Mouse (Mus musculus) liver, postnatal 0 days (tissue): ENCODE results near the gene Zfp36l2.

ENCODE experiments used
- CTCF ChIP-seq: sonication (generic); IDR thresholded peaks from 2 replicates; pipeline ENCODE4 v1.5.1; 2016; ENCODE audit warnings: antibody characterized with exemption, low read depth
- EP300 ChIP-seq: IDR thresholded peaks from 2 replicates; pipeline ENCODE4 v1.6.1; 2016; ENCODE audit warnings: antibody characterized with exemption, low read depth, mild to moderate bottlenecking

DNA sequence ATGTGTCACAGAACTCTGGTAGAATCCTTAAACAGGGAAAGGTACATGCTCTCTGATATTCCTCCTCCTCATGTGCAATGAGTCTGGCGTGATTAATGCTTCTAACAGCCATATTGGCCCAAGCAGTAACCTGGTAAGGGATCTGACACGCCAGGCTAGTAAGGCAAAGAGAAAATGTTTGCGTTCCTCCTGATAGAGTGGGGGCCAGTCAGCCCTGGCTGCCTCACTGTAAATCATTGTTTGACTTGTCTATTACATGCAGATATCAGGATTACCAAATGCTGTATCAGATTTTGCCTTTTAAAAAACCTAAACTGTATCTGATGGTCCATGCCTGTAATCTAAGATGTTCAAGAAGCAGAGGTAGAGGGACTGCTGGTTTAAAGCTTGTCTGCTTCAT is 25.7 kb upstream of the Zfp36l2 start:
- TF ChIP-seq CTCF (no peak), EP300 (no peak)
